Mouse (Mus musculus): ENCODE results near the gene Gpr132. TPM values are rescaled to one million over a fixed set of nuclear protein-coding genes. Genes with fewer than 3 reads are reported as not detected.

Gene Gpr132
- total and polyA plus RNA-seq, 3 experiments = 24.4 to 62.1 (median 44.7) TPM

DNA sequence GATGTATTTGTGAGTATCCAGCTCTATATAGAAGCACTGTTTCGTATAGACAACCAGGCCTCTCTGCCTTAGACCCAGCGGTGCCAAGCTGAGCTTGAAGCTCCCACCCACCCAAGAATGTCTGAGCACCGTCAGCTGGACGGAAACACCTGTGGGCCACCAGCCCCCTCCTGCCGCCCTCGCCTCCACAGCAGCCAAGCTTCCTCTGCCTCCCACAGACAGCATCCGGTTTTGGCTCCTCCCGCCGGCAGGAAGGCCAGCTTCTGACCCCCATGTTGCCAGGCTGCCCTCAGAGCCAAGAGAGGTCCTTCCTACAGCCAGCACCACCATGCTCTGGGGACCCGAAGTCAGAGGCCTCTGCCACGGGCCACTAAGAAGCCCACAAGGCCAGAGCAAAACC is 46.5 kb upstream of the Gpr132 start:
- dilution Hi-C loops (cut with MboI; ENCODE audit: extremely low pct_ligation_motif_present, extremely low pct_unique_long_range_greater_than_20kb, low sequenced_read_pairs) (no loop called here), in situ Hi-C loops (cut with MboI; ENCODE audit: low pct_ligation_motif_present, low pct_unique_long_range_greater_than_20kb, low sequenced_read_pairs) (no loop called here)
- H3K36me3 ChIP-seq (replicated peaks in 1 of 2; ENCODE audit: control insufficient read depth in 1 of 2, insufficient read depth in 1 of 2, low read length in 1 of 2) = peaks cover 0 to 2% of the 10 kb centered on the region in 2 experiments
- peaks cover 25% of the 10 kb centered on the region for H3K27me3 ChIP-seq (replicated peaks)
- H3K4me2 ChIP-seq (ENCODE audit: insufficient read depth, low read depth, poor library complexity, severe bottlenecking) = no peak overlapping the region
- no peak for TF ChIP-seq ELF1 (IDR thresholded peaks at IDR 0.05; ENCODE audit: low read depth, low read length)
- TF ChIP-seq MEF2A (IDR thresholded peaks at IDR 0.05; ENCODE audit: borderline replicate concordance, low read depth, low read length) = no peak
- TF ChIP-seq NRF1 (IDR thresholded peaks at IDR 0.05; ENCODE audit: low read depth, low read length) = no peak
- no peak for TF ChIP-seq CHD2 (IDR thresholded peaks at IDR 0.05; ENCODE audit: low read length)
- TF ChIP-seq EP300 (IDR thresholded peaks at IDR 0.05; ENCODE audit: low read length) = no peak
- TF ChIP-seq ETS1 (conservative IDR thresholded peaks at IDR 0.05; ENCODE audit: low read depth, low read length) = no peak
- TF ChIP-seq KAT2A (IDR thresholded peaks at IDR 0.05; ENCODE audit: insufficient replicate concordance, low read length) = no peak
- no peak for TF ChIP-seq JUN (IDR thresholded peaks at IDR 0.05; ENCODE audit: insufficient read depth, low read depth, low read length)
- TF ChIP-seq POLR2A (IDR thresholded peaks at IDR 0.05; ENCODE audit: low read depth, low read length) = no peak
- no peak for TF ChIP-seq UBTF (IDR thresholded peaks at IDR 0.05; ENCODE audit: low read depth, low read length)
- TF ChIP-seq POLR2AphosphoS2 (IDR thresholded peaks at IDR 0.05; ENCODE audit: low read depth, low read length) = no peak
- TF ChIP-seq MAZ (IDR thresholded peaks at IDR 0.05; ENCODE audit: low read depth, low read length) = no peak
- TF ChIP-seq ZKSCAN1 (IDR thresholded peaks at IDR 0.05; ENCODE audit: borderline replicate concordance, low read depth, low read length) = no peak
- no peak for TF ChIP-seq ZC3H11A (IDR thresholded peaks at IDR 0.05; ENCODE audit: low read depth, low read length)
- TF ChIP-seq MXI1 (IDR thresholded peaks at IDR 0.05; ENCODE audit: low read depth, low read length) = no peak
- H3K9ac ChIP-seq (ENCODE audit: insufficient read depth, low read depth) = no peak overlapping the region
- H3K9me3 ChIP-seq (replicated peaks; ENCODE audit: low read length) = no peaks in the 10 kb centered on the region
- H3K4me1 ChIP-seq (ENCODE audit: control insufficient read depth in 1 of 2, insufficient read depth in 2 of 2) = peaks cover 8 to 17% of the 10 kb centered on the region in 2 experiments; a peak in 3 of 4 replicates
- no peaks in the 10 kb centered on the region for H3K79me2 ChIP-seq (replicated peaks; ENCODE audit: control insufficient read depth, extremely low read depth, insufficient read depth, poor library complexity, severe bottlenecking)
- H3K4me3 ChIP-seq (replicated peaks in 1 of 3; ENCODE audit: low read depth in 2 of 3, low read length in 2 of 3, poor library complexity in 1 of 3) = no peak overlapping the region
- no peak for DNase-seq (ENCODE audit: extremely low read depth)
- no peak overlapping the region for H3K27ac ChIP-seq (ENCODE audit: insufficient read depth, low read depth)

DNA sequence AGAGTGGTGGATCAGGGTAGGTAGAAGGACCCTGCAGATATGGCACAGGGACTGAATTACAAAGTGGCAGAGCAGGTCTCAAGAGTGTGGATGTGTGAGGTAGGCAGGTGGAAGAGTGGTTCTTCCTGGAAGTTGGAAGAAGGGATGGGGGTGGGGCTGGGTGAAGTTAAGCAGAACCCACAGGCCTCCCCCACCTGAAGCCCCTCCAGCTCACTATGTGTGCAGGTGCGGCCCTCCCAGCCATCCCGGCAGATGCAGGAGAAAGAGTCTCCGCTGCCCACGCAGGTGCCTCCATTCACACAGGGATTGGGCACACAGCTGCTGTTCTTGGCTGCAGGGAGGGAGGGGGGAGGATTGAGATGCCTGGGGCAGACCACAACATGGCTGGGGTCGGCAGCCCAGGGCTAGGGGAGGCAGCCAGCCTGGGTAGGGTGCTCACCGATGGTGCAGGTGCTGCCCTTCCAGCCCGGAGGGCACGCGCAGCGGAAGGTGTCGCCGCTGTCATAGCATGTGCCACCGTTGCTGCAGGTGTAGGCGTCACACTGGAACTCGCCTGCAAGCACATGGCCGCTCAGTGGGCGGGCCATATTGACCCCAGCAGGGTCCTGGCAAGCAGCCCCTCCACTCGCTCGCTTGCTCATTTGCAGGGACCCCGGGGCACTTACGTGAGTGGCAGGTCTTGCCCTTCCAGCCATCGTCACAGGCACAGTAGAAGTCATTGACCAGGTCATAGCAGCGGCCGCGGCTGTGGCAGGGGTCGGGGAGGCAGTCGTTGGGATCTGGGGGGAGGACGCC is 45.1 kb upstream of the Gpr132 start:
- H3K4me1 ChIP-seq (ENCODE audit: control insufficient read depth in 1 of 2, insufficient read depth in 2 of 2) = peaks cover 8 to 17% of the 10 kb centered on the region in 2 experiments; a peak in 3 of 4 replicates
- no peak overlapping the region for H3K4me3 ChIP-seq (replicated peaks in 1 of 3; ENCODE audit: low read depth in 2 of 3, low read length in 2 of 3, poor library complexity in 1 of 3)
- dilution Hi-C loops (cut with MboI; ENCODE audit: extremely low pct_ligation_motif_present, extremely low pct_unique_long_range_greater_than_20kb, low sequenced_read_pairs) = no loop called here
- H3K4me2 ChIP-seq (ENCODE audit: insufficient read depth, low read depth, poor library complexity, severe bottlenecking) = no peak overlapping the region
- in situ Hi-C loops (cut with MboI; ENCODE audit: low pct_ligation_motif_present, low pct_unique_long_range_greater_than_20kb, low sequenced_read_pairs) = no loop called here
- no peaks in the 10 kb centered on the region for H3K79me2 ChIP-seq (replicated peaks; ENCODE audit: control insufficient read depth, extremely low read depth, insufficient read depth, poor library complexity, severe bottlenecking)
- DNase-seq (ENCODE audit: extremely low read depth) = no peak
- peaks cover 0 to 2% of the 10 kb centered on the region in 2 experiments for H3K36me3 ChIP-seq (replicated peaks in 1 of 2; ENCODE audit: control insufficient read depth in 1 of 2, insufficient read depth in 1 of 2, low read length in 1 of 2)
- no peaks in the 10 kb centered on the region for H3K9me3 ChIP-seq (replicated peaks; ENCODE audit: low read length)
- H3K9ac ChIP-seq (ENCODE audit: insufficient read depth, low read depth) = no peak overlapping the region
- peaks cover 15% of the 10 kb centered on the region for H3K27me3 ChIP-seq (replicated peaks)
- H3K27ac ChIP-seq (ENCODE audit: insufficient read depth, low read depth) = no peak overlapping the region
- TF ChIP-seq ZMIZ1 (IDR thresholded peaks at IDR 0.05; ENCODE audit: low read depth, low read length) (no peak), RAD21 (IDR thresholded peaks at IDR 0.05; ENCODE audit: low read depth, low read length) (no peak), IRF4 (IDR thresholded peaks at IDR 0.05; ENCODE audit: low read depth, low read length) (no peak), HCFC1 (IDR thresholded peaks at IDR 0.05; ENCODE audit: low read depth, low read length) (no peak), GABPA (IDR thresholded peaks at IDR 0.05; ENCODE audit: insufficient replicate concordance, low read depth, low read length) (no peak)
